Mouse (Mus musculus) spleen, adult 2 months (tissue): ENCODE results near the gene D1Ertd622e. TPM values are rescaled to one million over a fixed set of nuclear protein-coding genes. Genes with fewer than 3 reads are reported as not detected.

ENCODE experiments used
- DNase-seq, 2 experiments: peaks; one replicate each; pipeline versions ENCODE4 v3.0.0 to v3.0.0-alpha.2; 2012 to 2021; ENCODE audit warnings: low spot score in 2 of 2, low read depth in 1 of 2
- H3K27ac ChIP-seq: fragments of 200-500 bp; 2 replicates; pipeline ENCODE4 v1.5.1; 2012; ENCODE audit warnings: low read length, inconsistent platforms; ENCODE audit not compliant: insufficient read depth
- H3K27me3 ChIP-seq: fragments of 200-500 bp; 2 replicates; pipeline ENCODE4 v1.6.1; 2012; ENCODE audit warnings: mild to moderate bottlenecking, moderate library complexity, low read length, inconsistent platforms; ENCODE audit not compliant: control insufficient read depth, insufficient read depth
- H3K36me3 ChIP-seq: fragments of 200-500 bp; 2 replicates; pipeline ENCODE4 v1.6.1; 2012; ENCODE audit warnings: mild to moderate bottlenecking, low read length, inconsistent platforms; ENCODE audit not compliant: control insufficient read depth, insufficient read depth
- H3K4me1 ChIP-seq: fragments of 200-500 bp; 2 replicates; pipeline ENCODE4 v1.6.1; 2011; ENCODE audit warnings: inconsistent platforms; ENCODE audit not compliant: control insufficient read depth, insufficient read depth, insufficient read length
- H3K4me3 ChIP-seq: fragments of 200-500 bp; 2 replicates; pipeline ENCODE4 v1.5.1; 2011; ENCODE audit warnings: mild to moderate bottlenecking, inconsistent platforms; ENCODE audit not compliant: insufficient read depth, insufficient read length; ENCODE audit errors: extremely low read depth
- CTCF ChIP-seq: fragments of 200-500 bp; IDR thresholded peaks from 2 replicates; pipeline ENCODE4 v1.5.1; 2011; ENCODE audit warnings: mild to moderate bottlenecking, inconsistent platforms; ENCODE audit not compliant: insufficient read depth, insufficient read length, insufficient replicate concordance; ENCODE audit errors: extremely low read depth
- POLR2A ChIP-seq: fragments of 200-500 bp; IDR thresholded peaks from 2 replicates; pipeline ENCODE4 v1.6.1; 2011; ENCODE audit warnings: low read depth, low read length, inconsistent platforms
- WGBS: fragments of 180-500 bp; shearing (Covaris S2); methylation state at CpG from one replicate; pipeline ENCODE4 v1.1.7; 2018; 5-methylcytosine and 5-hydroxymethylcytosine counted together
- polyA plus RNA-seq: library from polyadenylated mRNA; depleted of rRNA; stranded (reverse); fragments of >200 nt; gene quantifications from 2 replicates; pipeline ENCODE4 v1.2.3, GENCODE M21; 2012

Gene D1Ertd622e
- polyA plus RNA-seq, 1 experiment = 23.1 TPM

DNA sequence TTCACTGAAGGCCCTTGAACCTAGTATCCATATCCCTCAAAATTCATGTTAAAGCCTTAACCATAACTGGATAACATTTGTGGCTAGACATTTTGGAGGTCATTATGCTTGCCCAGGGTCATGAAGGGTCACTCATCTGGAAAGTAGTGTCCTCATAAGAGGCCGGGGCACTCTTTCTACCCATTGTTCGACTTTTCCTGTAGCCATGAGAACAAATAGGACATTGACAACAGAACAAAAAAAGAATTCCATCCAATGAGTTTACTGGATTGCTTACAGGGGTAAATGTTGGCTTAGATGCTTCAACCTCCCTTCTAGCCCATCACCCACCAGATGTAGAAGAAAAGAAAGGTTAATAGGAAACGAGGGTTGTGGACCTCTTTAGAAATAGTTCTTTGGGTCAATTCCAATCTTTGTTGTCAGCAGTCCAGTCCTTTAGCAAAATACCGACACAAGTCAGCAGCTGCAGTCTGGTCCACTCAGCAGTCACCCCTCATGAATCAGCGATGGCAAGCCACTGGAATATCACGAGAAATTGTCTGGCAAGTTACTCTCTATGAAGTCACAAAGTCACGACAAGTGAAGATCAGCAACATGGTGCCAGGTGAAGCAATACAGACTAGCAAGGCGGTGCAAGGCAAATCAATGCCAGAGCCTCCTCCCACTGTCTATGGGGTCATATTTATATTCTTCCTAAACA is 42.1 kb downstream of the D1Ertd622e start:
- no peak for DNase-seq
- H3K27ac ChIP-seq = no peak overlapping the region
- no peak for TF ChIP-seq CTCF
- no peak for TF ChIP-seq POLR2A
- WGBS = 89% methylated on average over 8 of the region's 8 CpGs
- H3K36me3 ChIP-seq = no peaks in the 10 kb centered on the region
- H3K4me3 ChIP-seq = no peak overlapping the region
- no peaks in the 10 kb centered on the region for H3K27me3 ChIP-seq
- peaks cover 4% of the 10 kb centered on the region; the same call in 1 of the 2 replicates for H3K4me1 ChIP-seq

DNA sequence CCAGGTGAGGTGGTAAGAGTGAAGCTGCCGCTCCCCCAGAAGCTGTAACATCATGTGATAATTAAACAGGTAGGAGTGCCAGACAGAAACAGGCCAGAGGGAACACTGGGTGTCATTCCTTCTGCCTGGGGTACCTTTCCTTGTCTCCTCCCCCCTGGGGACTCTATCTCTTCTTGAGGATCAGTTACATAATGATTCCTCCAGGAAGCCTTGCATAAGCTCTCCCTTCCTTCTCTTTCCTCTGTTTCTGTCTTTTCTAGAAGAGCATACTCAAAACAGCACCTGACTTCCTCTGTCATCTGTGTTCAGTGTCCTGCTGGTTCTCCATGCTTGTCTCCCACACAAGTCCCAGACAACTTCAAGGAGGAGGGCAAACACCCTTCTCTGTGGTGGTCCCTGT is 46.3 kb downstream of the D1Ertd622e start:
- H3K36me3 ChIP-seq = no peaks in the 10 kb centered on the region
- WGBS = 97% methylated on average over 1 of the region's 1 CpGs
- H3K4me1 ChIP-seq = no peaks in the 10 kb centered on the region
- no peak for TF ChIP-seq CTCF
- no peak for TF ChIP-seq POLR2A
- no peaks in the 10 kb centered on the region for H3K27me3 ChIP-seq
- no peak overlapping the region for H3K4me3 ChIP-seq
- H3K27ac ChIP-seq = no peak overlapping the region
- no peak for DNase-seq

GRCm38 (mm10) chr1:97614531-97615462 is 47.1 kb downstream of the D1Ertd622e start:
- 90% methylated on average over 11 of the region's 11 CpGs for WGBS
- DNase-seq = no peak
- Histone ChIP-seq H3K27ac (no peak overlapping the region), H3K36me3 (no peaks in the 10 kb centered on the region), H3K27me3 (no peaks in the 10 kb centered on the region), H3K4me3 (no peak overlapping the region), H3K4me1 (no peaks in the 10 kb centered on the region)
- no peak for TF ChIP-seq CTCF
- no peak for TF ChIP-seq POLR2A

DNA sequence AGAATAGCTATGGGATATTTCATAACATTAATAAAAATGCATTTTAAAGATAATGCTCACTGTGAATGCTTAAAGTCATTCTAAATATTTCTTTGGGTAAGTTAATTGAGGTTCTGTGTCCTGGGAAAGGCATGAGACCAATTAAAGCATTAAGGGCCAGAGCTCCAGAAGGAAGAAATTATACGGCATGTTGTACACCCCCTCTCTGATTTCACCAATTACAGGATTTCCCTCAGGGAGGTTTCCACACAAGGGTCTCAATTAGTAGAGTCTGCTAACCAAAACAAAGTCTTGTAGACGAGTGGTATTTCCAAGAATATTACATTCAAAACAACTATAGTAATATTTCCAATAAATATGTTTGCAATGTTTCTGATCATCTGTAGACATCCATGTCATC is 50.1 kb downstream of the D1Ertd622e start:
- no peak for DNase-seq
- Histone ChIP-seq H3K4me1 (no peaks in the 10 kb centered on the region), H3K27ac (no peak overlapping the region), H3K4me3 (no peak overlapping the region), H3K36me3 (no peaks in the 10 kb centered on the region), H3K27me3 (no peaks in the 10 kb centered on the region)
- no peak for TF ChIP-seq CTCF
- 95% methylated on average over 2 of the region's 2 CpGs for WGBS

GRCm38 (mm10) chr1:97603361-97603760 is 58.5 kb downstream of the D1Ertd622e start:
- DNase-seq = no peak
- TF ChIP-seq CTCF (no peak), POLR2A (no peak)
- H3K4me1 ChIP-seq = no peaks in the 10 kb centered on the region
- no peaks in the 10 kb centered on the region for H3K27me3 ChIP-seq
- no peak overlapping the region for H3K4me3 ChIP-seq
- H3K27ac ChIP-seq = no peak overlapping the region
- H3K36me3 ChIP-seq = no peaks in the 10 kb centered on the region
- 67% methylated on average over 1 of the region's 1 CpGs for WGBS

GRCm38 (mm10) chr1:97600371-97600770 is 61.5 kb downstream of the D1Ertd622e start:
- DNase-seq = no peak
- Histone ChIP-seq H3K27ac (no peak overlapping the region), H3K4me3 (no peak overlapping the region), H3K27me3 (no peaks in the 10 kb centered on the region), H3K4me1 (no peaks in the 10 kb centered on the region), H3K36me3 (no peaks in the 10 kb centered on the region)
- no peak for TF ChIP-seq CTCF
- 78% methylated on average over 2 of the region's 2 CpGs for WGBS

DNA sequence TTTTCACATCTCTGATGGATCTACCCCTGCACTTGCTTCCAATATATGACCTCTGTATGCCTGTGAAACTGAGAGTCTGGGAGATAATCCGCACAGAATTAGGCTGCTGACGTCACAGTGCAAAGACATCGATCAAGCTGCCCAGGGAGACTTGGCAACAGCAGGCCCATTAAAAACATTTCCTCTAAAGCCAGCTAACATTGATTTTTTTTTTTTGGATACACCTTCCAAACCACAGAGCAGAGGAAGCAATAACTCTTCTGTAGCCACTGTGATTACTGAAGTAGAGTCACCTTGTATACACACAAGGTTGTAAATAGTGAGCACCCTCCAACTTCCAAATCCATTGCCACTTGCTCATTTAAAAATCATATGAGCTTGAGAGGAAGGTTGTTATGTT is 62.8 kb downstream of the D1Ertd622e start:
- DNase-seq = no peak
- WGBS = 70% methylated on average over 3 of the region's 3 CpGs
- TF ChIP-seq CTCF (no peak), POLR2A (no peak)

More for the DNA sequence above, 62.8 kb downstream of the D1Ertd622e start:
- no peaks in the 10 kb centered on the region for H3K4me1 ChIP-seq
- H3K4me3 ChIP-seq = no peak overlapping the region
- H3K27me3 ChIP-seq = no peaks in the 10 kb centered on the region
- no peak overlapping the region for H3K27ac ChIP-seq
- no peaks in the 10 kb centered on the region for H3K36me3 ChIP-seq
